Mouse (Mus musculus) intestine, embryonic 14.5 days (tissue): ENCODE results near the gene Abcc3. TPM values are rescaled to one million over a fixed set of nuclear protein-coding genes. Genes with fewer than 3 reads are reported as not detected.
"Not testable (repeated sequence)": the region's sequence is repeated elsewhere in the genome, so short reads cannot be mapped to it uniquely, and the experiment has no call there.

ENCODE experiments used
- ATAC-seq: fragments of 200-750 bp; cut with Nextera tagmentation; replicated peaks from 2 replicates; pipeline ENCODE4 v1.8.0; 2017; ENCODE audit warnings: low read depth, moderate number of reproducible peaks, moderate TSS enrichment, moderate library complexity; ENCODE audit not compliant: low FRiP score, low TSS enrichment
- DNase-seq: peaks from one replicate; pipeline ENCODE4 v3.0.0-alpha.2; 2018; ENCODE audit warnings: low spot score
- H3K27ac ChIP-seq: fragments of 300-500 bp; sonication (generic); 2 replicates; pipeline ENCODE4 v1.5.1; 2014; ENCODE audit warnings: low read depth, mild to moderate bottlenecking, control low read depth
- H3K27me3 ChIP-seq: fragments of 300-500 bp; sonication (generic); replicated peaks from 2 replicates; pipeline ENCODE4 v1.6.1; 2014; ENCODE audit warnings: low read length, control low read depth; ENCODE audit not compliant: control insufficient read depth, insufficient read depth
- H3K36me3 ChIP-seq: fragments of 300-500 bp; sonication (generic); 2 replicates; pipeline ENCODE4 v1.6.1; 2014; ENCODE audit warnings: low read length, control low read depth; ENCODE audit not compliant: control insufficient read depth, insufficient read depth
- H3K4me1 ChIP-seq: fragments of 300-500 bp; sonication (generic); replicated peaks from 2 replicates; pipeline ENCODE4 v1.6.1; 2014; ENCODE audit warnings: low read length, control low read depth, mixed read lengths; ENCODE audit not compliant: control insufficient read depth, insufficient read depth
- H3K4me2 ChIP-seq: fragments of 300-500 bp; sonication (generic); 2 replicates; pipeline ENCODE4 v1.6.1; 2014; ENCODE audit warnings: low read length
- H3K4me3 ChIP-seq: fragments of 300-500 bp; sonication (generic); 2 replicates; pipeline ENCODE4 v1.5.1; 2014; ENCODE audit warnings: low read depth, low read length, control low read depth, mixed read lengths
- H3K9ac ChIP-seq: fragments of 300-500 bp; sonication (generic); 2 replicates; pipeline ENCODE4 v1.6.1; 2014; ENCODE audit warnings: mild to moderate bottlenecking, low read length
- H3K9me3 ChIP-seq: fragments of 300-500 bp; sonication (generic); 2 replicates; pipeline ENCODE4 v1.6.1; 2016; ENCODE audit warnings: low read length, control low read depth; ENCODE audit not compliant: control insufficient read depth
- WGBS: fragments of 180-500 bp; shearing (Covaris S2); extraction: QIAGEN DNeasy Blood & Tissue Kit; methylation state at CpG from one replicate; pipeline ENCODE4 v1.1.7; 2014; 5-methylcytosine and 5-hydroxymethylcytosine counted together
- polyA plus RNA-seq: library from polyadenylated mRNA; unstranded; fragments of >200 nt; fragmentation: Nextera tagmentation; extraction: Ambion mirVana; gene quantifications from 2 replicates; pipeline ENCODE4 v1.2.1, GENCODE M21; 2014

Abcc3 gene
- polyA plus RNA-seq, 1 experiment from 2014 or later, result 2.1 TPM

DNA sequence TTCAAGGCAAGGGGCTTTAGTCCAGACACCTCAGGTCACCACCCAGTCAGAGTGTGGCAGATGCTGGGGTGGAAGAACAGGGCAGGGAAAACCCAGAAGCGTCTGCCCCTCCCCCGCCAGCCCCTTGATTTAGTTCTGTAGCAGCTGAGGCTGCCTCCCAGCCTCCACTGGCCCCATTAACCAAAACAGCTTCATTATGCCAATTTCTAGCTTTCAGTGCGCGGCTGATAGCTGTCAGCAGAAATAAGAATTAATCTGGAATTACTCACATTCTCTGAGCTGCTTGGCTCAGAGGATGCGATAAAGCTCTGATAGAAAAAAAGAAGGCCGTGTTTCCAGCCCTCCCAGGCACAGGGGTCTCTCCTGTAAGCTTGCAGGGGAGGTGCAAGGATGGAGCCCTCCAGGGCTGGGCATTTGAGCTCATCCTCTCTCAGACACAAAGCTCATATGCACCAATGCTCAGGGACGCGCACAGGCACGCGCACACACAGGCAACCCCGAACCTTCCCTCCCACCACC, 15.1 kb upstream of the Abcc3 start:
- no peak overlapping the region for H3K27ac ChIP-seq
- H3K36me3 ChIP-seq, result 0 out of 2 replicates have a peak, but pooled peaks cover 8% of the 10 kb centered on the region
- H3K4me3 ChIP-seq, result no peak overlapping the region
- no peak; the same call in 1 of the 2 replicates for ATAC-seq
- 38% methylated on average over 11 of the region's 11 CpGs for WGBS
- no peaks in the 10 kb centered on the region for H3K9me3 ChIP-seq
- H3K9ac ChIP-seq, result no peak overlapping the region
- no peak for DNase-seq
- H3K27me3 ChIP-seq, result no peaks in the 10 kb centered on the region
- H3K4me2 ChIP-seq, result no peak overlapping the region
- peaks cover 16% of the 10 kb centered on the region for H3K4me1 ChIP-seq

- Histone ChIP-seq H3K36me3 (0 out of 2 replicates have a peak, but pooled peaks cover 4% of the 10 kb centered on the region), H3K27ac (no peak overlapping the region), H3K9me3 (no peaks in the 10 kb centered on the region), H3K9ac (no peak overlapping the region), H3K4me1 (peaks cover 16% of the 10 kb centered on the region), H3K27me3 (no peaks in the 10 kb centered on the region), H3K4me3 (no peak overlapping the region), H3K4me2 (no peak overlapping the region)
- 48% methylated on average over 6 of the region's 6 CpGs for WGBS
- DNase-seq (no peak), ATAC-seq (no peak)
These were observed 12.6 kb upstream of the Abcc3 start for GRCm38 (mm10) chr11:94405348-94405747.

DNA sequence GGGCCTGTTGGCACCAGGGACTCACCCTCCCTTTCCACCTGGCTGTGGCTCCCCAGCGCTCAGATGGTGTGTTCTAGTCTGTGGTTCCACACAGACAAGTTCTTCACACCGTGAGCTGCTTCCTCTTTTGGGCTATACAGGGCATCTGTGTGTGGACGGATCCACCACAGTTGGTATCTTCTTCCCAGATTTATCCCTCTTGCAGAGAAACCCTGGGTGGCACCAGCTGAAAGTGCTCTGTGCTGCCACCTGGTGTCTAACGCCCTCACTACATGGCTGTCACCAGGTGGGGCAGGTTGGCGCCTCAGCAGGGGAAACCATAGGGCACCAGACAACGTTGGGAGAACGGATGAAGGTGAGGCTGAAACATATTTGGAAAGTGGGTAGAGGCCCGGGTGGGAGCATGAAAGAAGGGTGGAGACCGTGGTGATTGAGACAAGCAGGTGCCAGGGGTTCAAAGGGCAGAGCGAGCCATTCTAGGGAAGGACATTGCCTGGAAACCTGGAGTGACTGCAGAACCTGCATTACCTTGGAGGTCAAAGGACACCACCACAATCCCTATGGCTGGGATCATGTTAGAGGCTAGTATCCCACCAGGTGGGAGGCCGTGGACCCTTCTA, 12.0 kb upstream of the Abcc3 start:
- 0 out of 2 replicates have a peak, but pooled peaks cover 4% of the 10 kb centered on the region for H3K36me3 ChIP-seq
- no peaks in the 10 kb centered on the region for H3K27me3 ChIP-seq
- H3K4me2 ChIP-seq, result no peak overlapping the region
- peak; percentile 94 for DNase-seq
- no peak overlapping the region for H3K9ac ChIP-seq
- 26% methylated on average over 11 of the region's 11 CpGs for WGBS
- H3K4me1 ChIP-seq, result peaks cover 16% of the 10 kb centered on the region
- no peak overlapping the region for H3K27ac ChIP-seq
- no peaks in the 10 kb centered on the region for H3K9me3 ChIP-seq
- no peak overlapping the region for H3K4me3 ChIP-seq
- ATAC-seq, result peak; percentile 47

GRCm38 (mm10) chr11:94404178-94404577, 11.4 kb upstream of the Abcc3 start:
- peak; percentile 22; the same call in 1 of the 2 replicates for ATAC-seq
- Histone ChIP-seq H3K36me3 (0 out of 2 replicates have a peak, but pooled peaks cover 4% of the 10 kb centered on the region), H3K4me1 (peaks cover 16% of the 10 kb centered on the region), H3K27ac (no peak overlapping the region), H3K9me3 (no peaks in the 10 kb centered on the region), H3K27me3 (no peaks in the 10 kb centered on the region), H3K4me2 (no peak overlapping the region), H3K9ac (no peak overlapping the region), H3K4me3 (no peak overlapping the region)
- no peak for DNase-seq
- WGBS, result 55% methylated on average over 5 of the region's 5 CpGs

- peaks cover 16% of the 10 kb centered on the region for H3K4me1 ChIP-seq
- WGBS, result 84% methylated on average over 10 of the region's 10 CpGs
- 0 out of 2 replicates have a peak, but pooled peaks cover under 1% of the 10 kb centered on the region for H3K36me3 ChIP-seq
- no peak for DNase-seq
- no peak overlapping the region for H3K9ac ChIP-seq
- ATAC-seq, result no peak
- no peak overlapping the region for H3K4me2 ChIP-seq
- no peaks in the 10 kb centered on the region for H3K27me3 ChIP-seq
- no peak overlapping the region for H3K27ac ChIP-seq
- H3K9me3 ChIP-seq, result no peaks in the 10 kb centered on the region
- H3K4me3 ChIP-seq, result no peak overlapping the region
These were observed 11.0 kb upstream of the Abcc3 start for GRCm38 (mm10) chr11:94403757-94404156.

DNA sequence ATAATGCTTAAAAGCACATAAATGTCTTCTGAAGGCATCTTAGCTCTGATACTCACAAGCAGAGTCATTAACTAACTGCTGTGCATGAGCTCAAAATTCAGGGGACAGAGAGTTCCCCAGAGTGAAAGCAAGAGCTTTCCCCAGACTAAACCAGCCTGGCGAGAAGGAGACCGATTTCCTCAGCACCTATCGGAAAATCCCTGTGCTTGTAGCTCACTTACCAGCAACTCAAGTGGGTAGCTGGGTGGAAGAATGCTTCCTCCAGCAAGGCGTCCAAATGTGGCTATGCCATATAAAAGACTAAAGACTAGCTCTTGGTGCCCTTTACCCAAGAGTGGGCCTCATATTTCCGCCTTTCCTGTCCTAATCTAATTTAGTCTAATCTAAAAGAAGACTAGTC, 9.9 kb upstream of the Abcc3 start:
- WGBS, result 92% methylated on average over 5 of the region's 5 CpGs
- no peak overlapping the region for H3K9ac ChIP-seq

GRCm38 (mm10) chr11:94402029-94402428, 9.2 kb upstream of the Abcc3 start:
- WGBS, result 85% methylated on average over 4 of the region's 4 CpGs
- H3K4me3 ChIP-seq, ATAC-seq, H3K4me1 ChIP-seq, H3K4me2 ChIP-seq, H3K27me3 ChIP-seq, H3K9me3 ChIP-seq, H3K27ac ChIP-seq, H3K36me3 ChIP-seq, H3K9ac ChIP-seq, DNase-seq: not testable (repeated sequence)

More for the DNA sequence above, 9.9 kb upstream of the Abcc3 start:
- H3K4me3 ChIP-seq, result no peak overlapping the region
- no peak overlapping the region for H3K4me2 ChIP-seq
- no peaks in the 10 kb centered on the region for H3K9me3 ChIP-seq
- DNase-seq (no peak), ATAC-seq (no peak)
- no peak overlapping the region for H3K27ac ChIP-seq
- H3K4me1 ChIP-seq, result peaks cover 12% of the 10 kb centered on the region
- H3K27me3 ChIP-seq, result no peaks in the 10 kb centered on the region
- H3K36me3 ChIP-seq, result no peaks in the 10 kb centered on the region

GRCm38 (mm10) chr11:94400996-94401395, 8.2 kb upstream of the Abcc3 start:
- no peak for ATAC-seq
- H3K36me3 ChIP-seq, result no peaks in the 10 kb centered on the region
- no peak overlapping the region for H3K4me3 ChIP-seq
- H3K4me1 ChIP-seq, result peaks cover 6% of the 10 kb centered on the region
- no peaks in the 10 kb centered on the region for H3K27me3 ChIP-seq
- WGBS, result 67% methylated on average over 6 of the region's 6 CpGs
- no peak overlapping the region for H3K27ac ChIP-seq
- H3K9ac ChIP-seq, result no peak overlapping the region
- H3K9me3 ChIP-seq, result no peaks in the 10 kb centered on the region
- DNase-seq, result no peak
- no peak overlapping the region for H3K4me2 ChIP-seq

- Histone ChIP-seq H3K9me3 (no peaks in the 10 kb centered on the region), H3K4me2 (no peak overlapping the region), H3K27me3 (no peaks in the 10 kb centered on the region), H3K4me1 (peaks cover 5% of the 10 kb centered on the region; the same call in 1 of the 2 replicates), H3K36me3 (no peaks in the 10 kb centered on the region), H3K9ac (no peak overlapping the region), H3K27ac (no peak overlapping the region), H3K4me3 (no peak overlapping the region)
- no peak for ATAC-seq
- no peak for DNase-seq
- WGBS, result 80% methylated on average over 7 of the region's 7 CpGs
These were observed 1.3 kb upstream of the Abcc3 start for GRCm38 (mm10) chr11:94394107-94394506.
